8 mouse cellular contexts compared by ENCODE assay signal in genomic region chr15:59783782-59784555, GRCm38 (mm10).
A peak's percentile ranks its signal among the peaks of the same experiment; 100 is the strongest.
DNase-seq lines count a peak whose midpoint lies in the region; ATAC-seq lines count a peak whose summit lies in the region.

No protein-coding gene starts in this region.

- DNase-seq in embryo, embryonic 10 days (ENCODE audit: low spot score), result peak; percentile 35
- DNase-seq in embryo, embryonic 9.5 days (ENCODE audit: extremely low spot score), result no peak
- peak; percentile 23 to 38 for DNase-seq in heart, postnatal 14 days
- DNase-seq in limb, embryonic 10.5 days (ENCODE audit: low spot score), result peak; percentile 57
- DNase-seq in midbrain, embryonic 10.5 days (ENCODE audit: low spot score), result peak; percentile 36
- DNase-seq in spleen, postnatal 14 days (ENCODE audit: low spot score in 2 of 2), result no peak
- DNase-seq in right cerebral cortex, postnatal 14 days, result no peak

- no peaks in the 10 kb centered on the region for H3K36me3 ChIP-seq in embryonic facial prominence, embryonic 15.5 days
- no peaks in the 10 kb centered on the region for H3K36me3 ChIP-seq in limb, embryonic 10.5 days
- no peaks in the 10 kb centered on the region for H3K36me3 ChIP-seq in midbrain, embryonic 10.5 days

- H3K4me2 ChIP-seq in embryonic facial prominence, embryonic 15.5 days (replicated peaks), result peak overlapping the region; percentile 32; the same call in 1 of the 2 replicates

- no peak overlapping the region for H3K4me3 ChIP-seq in embryonic facial prominence, embryonic 15.5 days (replicated peaks)
- peak overlapping the region; percentile 24 for H3K4me3 ChIP-seq in limb, embryonic 10.5 days
- peak overlapping the region; percentile 37 for H3K4me3 ChIP-seq in midbrain, embryonic 10.5 days

- no peak for ATAC-seq in embryonic facial prominence, embryonic 15.5 days (ENCODE audit: insufficient number of reproducible peaks, low FRiP score, low TSS enrichment, low read depth)

- intact Hi-C loops in heart, postnatal 14 days (cut with DNase I), result no loop called here

- 9% methylated on average over 22 of the region's 22 CpGs for WGBS in embryonic facial prominence, embryonic 15.5 days
- WGBS in limb, embryonic 10.5 days, result 7% methylated on average over 22 of the region's 22 CpGs
- 12% methylated on average over 22 of the region's 22 CpGs for WGBS in midbrain, embryonic 10.5 days

- peaks cover 16% of the 10 kb centered on the region for H3K4me1 ChIP-seq in embryonic facial prominence, embryonic 15.5 days
- peaks cover 33% of the 10 kb centered on the region for H3K4me1 ChIP-seq in limb, embryonic 10.5 days
- H3K4me1 ChIP-seq in midbrain, embryonic 10.5 days, result peaks cover 23% of the 10 kb centered on the region

- H3K9me3 ChIP-seq in embryonic facial prominence, embryonic 15.5 days (replicated peaks), result no peaks in the 10 kb centered on the region
- H3K9me3 ChIP-seq in limb, embryonic 10.5 days (replicated peaks), result no peaks in the 10 kb centered on the region
- H3K9me3 ChIP-seq in midbrain, embryonic 10.5 days (replicated peaks), result no peaks in the 10 kb centered on the region

- no peak overlapping the region for H3K9ac ChIP-seq in embryonic facial prominence, embryonic 15.5 days

- H3K27ac ChIP-seq in embryonic facial prominence, embryonic 15.5 days (replicated peaks), result no peak overlapping the region
- H3K27ac ChIP-seq in limb, embryonic 10.5 days, result peak overlapping the region; percentile 30; the same call in 1 of the 2 replicates
- H3K27ac ChIP-seq in midbrain, embryonic 10.5 days (replicated peaks), result peak overlapping the region; percentile 56

- no peaks in the 10 kb centered on the region for H3K27me3 ChIP-seq in embryonic facial prominence, embryonic 15.5 days
- H3K27me3 ChIP-seq in limb, embryonic 10.5 days (ENCODE audit: low read depth, poor library complexity, severe bottlenecking), result no peaks in the 10 kb centered on the region
- no peaks in the 10 kb centered on the region for H3K27me3 ChIP-seq in midbrain, embryonic 10.5 days (ENCODE audit: low read depth, poor library complexity, severe bottlenecking)

Comparison
In these comparisons a context has a peak if more than half of its experiments do, and no peak if none do; other contexts are left out.
1. DNase-seq: peak in embryo, embryonic 10 days (single experiment), heart, postnatal 14 days (2 of 2), limb, embryonic 10.5 days (single experiment) and midbrain, embryonic 10.5 days (single experiment); none in embryo, embryonic 9.5 days (single experiment), spleen, postnatal 14 days (0 of 2) and right cerebral cortex, postnatal 14 days (single experiment).